Mouse (Mus musculus) G1E (cell line): ENCODE measurements around the gene Myh15.

Source experiments
- CTCF ChIP-seq: IDR thresholded peaks from 2 replicates; pipeline ENCODE4 v1.5.1; 2012; ENCODE audit warnings: low read depth, low read length, inconsistent platforms, mixed read lengths
- GATA2 ChIP-seq: IDR thresholded peaks from 2 replicates; pipeline ENCODE4 v1.6.1; 2012; ENCODE audit warnings: low read depth, low read length, inconsistent platforms, borderline replicate concordance
- POLR2AphosphoS5 ChIP-seq: IDR thresholded peaks from 2 replicates; pipeline ENCODE4 v1.6.1; 2012; ENCODE audit warnings: low read depth, low read length, inconsistent platforms; ENCODE audit not compliant: insufficient replicate concordance
- TAL1 ChIP-seq: conservative IDR thresholded peaks from 2 replicates; pipeline ENCODE4 v1.6.1; 2012; ENCODE audit warnings: low read depth, low read length, inconsistent platforms, mixed read lengths

GRCm38 (mm10) chr16:49193521-49193920 is 136.2 kb downstream of the Myh15 start:
- TF ChIP-seq CTCF, result no peak
- TF ChIP-seq POLR2AphosphoS5, result no peak
- TF ChIP-seq TAL1, result no peak
- no peak for TF ChIP-seq GATA2
